Mouse (Mus musculus) T-cell, adult 66 days (primary cell): ENCODE data around the gene Scgb2b15. TPM values are rescaled to one million over a fixed set of nuclear protein-coding genes. Genes with fewer than 3 reads are reported as not detected.

Experiments used
- total RNA-seq, 2 experiments: library from RNA; stranded (reverse); gene quantifications; 3 replicates in 1 of 2; 4 replicates in 1 of 2; pipeline ENCODE4 v1.2.4; 2023

Scgb2b15 gene
- not detected for total RNA-seq

DNA sequence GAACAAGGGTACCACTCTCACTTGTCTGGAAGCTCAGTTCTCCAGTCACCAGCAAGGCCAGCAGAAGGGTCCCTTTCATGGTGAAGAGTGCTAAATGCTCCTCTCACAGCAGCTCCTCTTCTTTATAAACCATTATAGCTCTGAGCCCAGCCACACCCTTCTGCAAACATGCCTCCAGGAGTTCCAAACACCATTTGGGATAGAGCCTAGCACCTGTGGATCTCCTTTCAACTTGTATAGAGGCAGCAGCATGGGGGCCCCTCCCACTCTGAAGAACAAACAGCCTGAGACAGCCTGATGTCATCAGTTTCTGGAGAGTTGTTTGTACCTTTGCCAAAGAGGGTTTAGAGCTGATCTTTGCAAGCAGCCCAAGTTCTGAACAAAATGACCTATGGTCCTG, at the start of gene Scgb2b15:
Gene Scgb2b15, minus strand, starts transcription at position 101 of the 400 bp plus-strand sequence.

DNA sequence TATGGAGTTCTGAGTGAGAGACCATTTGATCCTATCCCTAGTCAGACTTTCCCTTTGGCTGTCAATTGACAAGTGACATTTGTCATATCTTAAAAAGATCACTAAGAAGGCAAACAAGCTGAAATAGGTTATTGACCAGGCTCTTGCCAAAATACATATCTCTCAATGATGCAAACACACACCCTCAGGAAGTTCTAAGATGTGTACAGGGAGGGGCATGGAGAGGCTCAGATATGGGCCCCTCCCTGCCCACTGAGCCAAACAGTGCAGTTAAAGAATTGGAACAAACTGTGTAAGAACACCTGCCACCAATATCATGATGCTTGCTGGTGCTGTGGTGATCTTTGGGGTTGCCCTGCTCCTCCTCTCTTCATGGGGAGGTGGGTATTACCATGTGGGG, 6.8 kb upstream of the Scgb2b15 start, which contains the start of gene Scgb1b15:
Gene Scgb1b15, plus strand, starts transcription at position 301 of the 400 bp plus-strand sequence.

Other genes with a start within 250 kb of the Scgb2b15 start
- gene Scgb1b15, start 6.9 kb upstream of the Scgb2b15 start, total RNA-seq: not detected
- gene Scgb2b17, start 226.9 kb upstream of the Scgb2b15 start, total RNA-seq: not detected
- not detected for gene Scgb1b17, start 233.8 kb upstream of the Scgb2b15 start, total RNA-seq